Mouse (Mus musculus): ENCODE measurements around the gene Pglyrp2. TPM values are rescaled to one million over a fixed set of nuclear protein-coding genes. Genes with fewer than 3 reads are reported as not detected.

The Pglyrp2 gene
- total RNA-seq, 2 experiments from 2014 or later, result 0.75 to 2.5 TPM

DNA sequence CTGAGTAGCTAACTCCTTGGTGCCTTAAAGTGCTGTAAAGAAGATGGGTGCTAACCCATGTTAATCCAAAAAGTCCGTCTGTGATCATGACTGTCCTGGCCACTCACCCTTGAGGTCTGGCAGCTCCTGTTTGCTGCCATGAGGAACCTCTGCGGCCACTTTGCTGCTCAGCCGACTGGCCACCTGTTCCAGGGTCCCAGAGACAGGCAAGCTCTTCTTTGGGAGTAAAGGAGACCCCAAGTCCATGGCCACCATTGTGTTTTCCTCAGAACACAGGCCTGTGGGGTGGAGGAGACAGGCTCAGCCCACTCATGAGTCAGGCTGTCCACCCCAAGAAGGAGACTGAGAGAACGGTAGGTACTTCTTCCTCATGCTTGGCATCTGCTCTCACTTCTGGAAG is 61.3 kb downstream of the Pglyrp2 start:
- no peak for ATAC-seq (replicated peaks; ENCODE audit: poor library complexity)

Other genes with a start within 250 kb of the Pglyrp2 start
- 0.20 TPM in 1 of 2 replicates, not detected in the other for gene Ephx3, start 234.6 kb downstream of the Pglyrp2 start, total RNA-seq (2015)
- not detected in 2 replicates for gene Ephx3, start 234.6 kb downstream of the Pglyrp2 start, total RNA-seq (2017)
- 99.3 and 115 TPM in 2 replicates for gene Brd4, start 139.4 kb downstream of the Pglyrp2 start, total RNA-seq (2015)
- 10.5 and 16.2 TPM in 2 replicates for gene Brd4, start 139.4 kb downstream of the Pglyrp2 start, total RNA-seq (2017)
- 64.1 and 76.7 TPM in 2 replicates for gene Akap8, start 102.9 kb downstream of the Pglyrp2 start, total RNA-seq (2015)
- gene Akap8, start 102.9 kb downstream of the Pglyrp2 start, total RNA-seq (2017), result 116 and 161 TPM in 2 replicates
- gene Akap8l, start 73.6 kb downstream of the Pglyrp2 start, total RNA-seq (2015), result 50.1 and 53.2 TPM in 2 replicates
- gene Akap8l, start 73.6 kb downstream of the Pglyrp2 start, total RNA-seq (2017), result 55.8 and 59.4 TPM in 2 replicates
- 31.1 and 35.7 TPM in 2 replicates for gene Wiz, start 34.7 kb downstream of the Pglyrp2 start, total RNA-seq (2015)
- gene Wiz, start 34.7 kb downstream of the Pglyrp2 start, total RNA-seq (2017), result 4.0 and 5.1 TPM in 2 replicates
- gene Rasal3, start 20.6 kb downstream of the Pglyrp2 start, total RNA-seq (2015), result 48.0 and 53.2 TPM in 2 replicates
- gene Rasal3, start 20.6 kb downstream of the Pglyrp2 start, total RNA-seq (2017), result 21.5 and 26.3 TPM in 2 replicates
- gene Cyp4f39, start 28.6 kb upstream of the Pglyrp2 start, total RNA-seq (2015), result 0.17 TPM in 1 of 2 replicates, not detected in the other
- gene Cyp4f39, start 28.6 kb upstream of the Pglyrp2 start, total RNA-seq (2017), result 0.42 and 0.81 TPM in 2 replicates
- gene Cyp4f17, start 81.9 kb upstream of the Pglyrp2 start, total RNA-seq (2015), result 0.32 and 1.2 TPM in 2 replicates
- 0.29 and 1.5 TPM in 2 replicates for gene Cyp4f17, start 81.9 kb upstream of the Pglyrp2 start, total RNA-seq (2017)
- 11.1 and 11.6 TPM in 2 replicates for gene Cyp4f16, start 112.4 kb upstream of the Pglyrp2 start, total RNA-seq (2015)
- 11.2 and 13.7 TPM in 2 replicates for gene Cyp4f16, start 112.4 kb upstream of the Pglyrp2 start, total RNA-seq (2017)
- not detected in 2 replicates for gene Cyp4f37, start 197.1 kb upstream of the Pglyrp2 start, total RNA-seq (2015)
- not detected in 2 replicates for gene Cyp4f37, start 197.1 kb upstream of the Pglyrp2 start, total RNA-seq (2017)
- not detected in 2 replicates for gene Cyp4f40, start 234.7 kb upstream of the Pglyrp2 start, total RNA-seq (2015)
- gene Cyp4f40, start 234.7 kb upstream of the Pglyrp2 start, total RNA-seq (2017), result not detected in 2 replicates

All from megakaryocyte progenitor cell, adult 5-6 weeks (primary cell).